Mouse (Mus musculus): ENCODE results near the gene Gp9.
A peak's percentile ranks its signal among the peaks of the same experiment; 100 is the strongest.

Gp9 gene

DNA sequence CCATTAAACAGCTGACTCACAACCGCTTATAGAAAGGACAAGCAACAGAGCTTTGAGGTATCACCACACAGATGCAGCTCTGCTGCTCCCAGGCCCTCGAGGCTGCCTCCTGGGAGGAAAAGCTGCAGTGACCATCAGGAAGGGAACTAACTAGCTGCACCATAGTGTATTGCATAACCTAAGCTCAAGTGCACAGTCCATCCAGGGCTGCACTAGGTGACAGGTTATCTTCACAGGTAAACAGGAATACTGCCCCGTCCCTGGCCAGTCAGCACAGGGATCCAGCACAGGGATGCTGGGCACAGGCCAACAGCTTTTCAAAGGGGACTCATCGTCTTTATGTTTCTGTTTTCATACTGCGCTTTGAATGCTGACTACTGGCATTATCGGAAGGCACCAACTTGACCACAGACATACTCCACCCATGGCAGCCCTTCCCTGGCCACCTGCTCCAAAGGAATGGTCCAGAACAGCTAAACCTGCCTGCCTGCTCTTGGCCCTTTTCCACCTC lies 31.8 kb downstream of the Gp9 start:
- DNase-seq (ENCODE audit: low read depth, low spot score): no peak

GRCm38 (mm10) chr6:87810311-87810710 lies 32.4 kb downstream of the Gp9 start:
- no peak for DNase-seq (ENCODE audit: low read depth, low spot score)

DNA sequence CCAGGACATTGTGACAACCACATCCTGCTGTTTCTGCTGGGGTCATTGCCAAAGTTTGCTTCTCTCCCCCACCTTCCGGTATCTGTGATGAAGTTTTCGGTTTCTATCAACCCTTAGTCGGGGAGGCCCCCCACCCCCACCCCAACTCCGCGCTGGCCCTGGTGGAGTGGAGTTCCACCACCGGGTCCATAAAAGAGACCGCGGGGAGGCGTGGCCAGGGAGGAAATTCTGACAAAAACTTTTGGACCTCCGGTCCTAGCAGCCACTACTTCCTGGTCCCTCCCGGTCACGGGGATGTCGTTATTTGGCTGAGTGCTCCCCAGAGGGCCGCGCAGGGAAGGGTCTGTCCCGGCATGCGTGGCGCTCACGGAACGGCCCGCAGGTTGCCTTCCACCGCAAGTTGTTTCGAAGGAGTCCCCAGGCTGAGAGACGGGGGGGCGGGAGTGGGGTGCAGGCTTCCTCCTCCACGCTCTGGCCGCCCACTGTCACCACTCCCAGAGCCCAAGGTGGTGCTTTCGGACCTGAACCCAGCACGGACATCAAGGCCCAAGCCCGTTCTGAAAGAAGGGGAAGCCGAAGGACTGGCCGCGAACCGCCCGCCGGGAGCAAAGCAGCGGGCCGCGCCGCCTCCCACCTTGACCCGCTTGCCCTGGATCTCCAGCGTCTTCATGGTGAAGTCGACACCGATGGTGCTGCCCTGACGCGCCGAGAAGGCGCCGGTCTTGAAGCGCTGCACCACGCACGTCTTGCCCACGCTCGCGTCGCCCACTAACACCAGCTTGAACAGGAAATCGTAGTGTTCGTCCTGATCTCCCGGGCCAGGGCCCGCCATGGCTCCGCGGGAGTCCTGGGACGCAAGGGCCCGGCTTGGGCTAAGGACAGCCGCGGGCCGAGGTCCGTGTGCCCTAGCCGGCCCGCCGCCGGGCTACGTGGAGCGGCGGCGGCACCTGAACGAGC lies 33.1 kb downstream of the Gp9 start:
- peak; percentile 66 for DNase-seq (ENCODE audit: low read depth, low spot score)

DNA sequence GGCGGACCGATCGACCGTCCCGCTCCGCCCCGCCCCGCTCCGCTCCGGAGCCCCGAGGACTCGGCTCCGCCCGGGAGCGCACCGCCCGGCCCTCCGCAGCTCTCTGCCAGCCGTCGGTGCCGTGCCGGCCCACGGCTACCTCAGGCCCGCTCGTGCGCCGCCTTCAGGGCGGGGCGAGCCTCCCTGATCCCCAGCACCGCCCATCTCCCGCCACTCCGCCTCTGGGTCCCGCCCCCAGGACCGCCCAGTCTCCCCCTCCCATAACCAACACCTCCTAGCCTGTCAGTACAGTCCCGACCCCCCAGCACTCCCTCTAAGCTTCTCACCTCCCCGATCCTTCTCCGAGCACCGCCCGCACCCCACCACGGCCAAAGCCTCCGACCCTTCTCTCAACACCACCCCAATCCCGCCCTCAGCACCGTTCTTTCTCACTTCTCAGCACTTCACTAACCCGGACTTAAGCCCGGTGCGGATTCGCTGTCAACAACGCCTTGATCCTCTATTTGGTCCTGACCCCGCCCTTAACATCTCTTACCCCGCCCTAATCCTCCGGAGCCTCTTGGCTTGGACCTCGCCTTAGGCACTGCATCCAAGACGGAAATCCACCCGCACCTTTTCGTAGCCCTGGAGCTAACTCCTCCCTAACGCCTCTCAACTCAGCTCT lies 33.9 kb downstream of the Gp9 start, which contains the start of gene Rab43:
TSS of gene Rab43 (minus strand) at position 490 of the 664 bp plus-strand sequence.
- DNase-seq (ENCODE audit: low read depth, low spot score): peak; percentile 97

DNA sequence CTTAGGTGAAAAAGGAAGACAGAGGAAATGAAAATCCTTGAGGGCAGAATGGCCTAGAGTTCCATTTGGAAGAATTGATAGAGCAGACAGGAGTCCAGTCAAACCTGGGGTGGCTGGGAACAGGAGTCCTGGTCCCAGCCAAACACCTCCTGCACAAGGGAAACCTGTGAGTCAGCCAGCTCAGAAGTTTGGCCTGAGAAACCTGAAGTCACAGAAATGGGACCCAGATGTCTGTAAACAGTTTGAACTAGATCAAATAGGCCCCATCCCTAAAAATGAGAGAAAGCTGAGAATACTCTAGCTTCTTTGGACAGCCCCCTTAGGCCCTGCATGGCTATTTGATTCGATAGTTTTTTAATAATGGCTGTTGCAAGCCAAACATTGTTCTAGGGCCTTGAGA lies 34.8 kb downstream of the Gp9 start:
- no peak for DNase-seq (ENCODE audit: low read depth, low spot score)

GRCm38 (mm10) chr6:87814486-87814885 lies 36.6 kb downstream of the Gp9 start:
- no peak for DNase-seq (ENCODE audit: low read depth, low spot score)

- no peak for DNase-seq (ENCODE audit: low read depth, low spot score)
These were observed 42.5 kb downstream of the Gp9 start for GRCm38 (mm10) chr6:87820366-87820765.
